ENCODE assay signal across 19 mouse cellular contexts in genomic region chr11:8797486-8797885, GRCm38 (mm10).
A peak's percentile ranks its signal among the peaks of the same experiment; 100 is the strongest.
DNase-seq lines count a peak whose midpoint lies in the region; ATAC-seq and TF ChIP-seq lines count a peak whose summit lies in the region.
"Had no signal": no experiment of that assay in that cellular context is flagged by ENCODE, and none has a peak within 500 bp of the region (broad histone marks: within the 10 kb centered on the region; RNA-seq: fewer than 3 reads in every experiment).

No protein-coding gene starts in this region.

- H3K27ac ChIP-seq in heart, embryonic 10.5 days = 0 out of 2 replicates have a peak overlapping the region, but pooled peaks have one; percentile 22
- H3K27ac ChIP-seq in heart, embryonic 12.5 days (ENCODE audit: poor library complexity, severe bottlenecking) = no peak overlapping the region
- H3K27ac ChIP-seq in kidney, embryonic 15.5 days = peak overlapping the region; percentile 79
- no peak overlapping the region for H3K27ac ChIP-seq in kidney, postnatal 0 days
- H3K27ac ChIP-seq: embryonic facial prominence, embryonic 13.5 days; hindbrain, postnatal 0 days; layer of hippocampus, adult 2 months; liver, embryonic 14.5 days; neural tube, embryonic 13.5 days had no signal

- 45% methylated on average over 5 of the region's 5 CpGs for WGBS in heart, embryonic 10.5 days
- 37% methylated on average over 5 of the region's 5 CpGs for WGBS in heart, embryonic 12.5 days
- WGBS in kidney, embryonic 15.5 days = 12% methylated on average over 5 of the region's 5 CpGs
- 16% methylated on average over 5 of the region's 5 CpGs for WGBS in kidney, postnatal 0 days

- no peak overlapping the region for H3K4me3 ChIP-seq in heart, embryonic 10.5 days
- no peak overlapping the region for H3K4me3 ChIP-seq in heart, embryonic 12.5 days
- no peak overlapping the region for H3K4me3 ChIP-seq in kidney, embryonic 15.5 days (replicated peaks)
- no peak overlapping the region for H3K4me3 ChIP-seq in kidney, postnatal 0 days (replicated peaks; ENCODE audit: low read depth, low read length)
- H3K4me3 ChIP-seq: embryonic facial prominence, embryonic 13.5 days; layer of hippocampus, adult 2 months; limb, embryonic 12.5 days; neural tube, embryonic 13.5 days had no signal

- no peaks in the 10 kb centered on the region for H3K36me3 ChIP-seq in heart, embryonic 10.5 days
- no peaks in the 10 kb centered on the region for H3K36me3 ChIP-seq in heart, embryonic 12.5 days
- H3K36me3 ChIP-seq in kidney, embryonic 15.5 days = no peaks in the 10 kb centered on the region
- no peaks in the 10 kb centered on the region for H3K36me3 ChIP-seq in kidney, postnatal 0 days (ENCODE audit: insufficient read depth, low read length)
- H3K36me3 ChIP-seq: embryonic facial prominence, embryonic 13.5 days; limb, embryonic 12.5 days; neural tube, embryonic 13.5 days had no signal

- TF ChIP-seq CTCF in kidney, postnatal 0 days (IDR thresholded peaks at IDR 0.05; ENCODE audit: low read depth) = no peak

- H3K27me3 ChIP-seq in heart, embryonic 10.5 days (ENCODE audit: insufficient read depth, poor library complexity, severe bottlenecking) = peaks cover 6% of the 10 kb centered on the region; the same call in 1 of the 2 replicates
- H3K27me3 ChIP-seq in heart, embryonic 12.5 days (replicated peaks) = no peaks in the 10 kb centered on the region
- H3K27me3 ChIP-seq in kidney, embryonic 15.5 days = no peaks in the 10 kb centered on the region
- H3K27me3 ChIP-seq in kidney, postnatal 0 days (ENCODE audit: insufficient read depth, low read length) = no peaks in the 10 kb centered on the region
- H3K27me3 ChIP-seq: embryonic facial prominence, embryonic 13.5 days; limb, embryonic 12.5 days; neural tube, embryonic 13.5 days had no signal

- H3K4me2 ChIP-seq in heart, embryonic 12.5 days = no peak overlapping the region
- H3K4me2 ChIP-seq in kidney, embryonic 15.5 days = no peak overlapping the region
- no peak overlapping the region for H3K4me2 ChIP-seq in kidney, postnatal 0 days (ENCODE audit: low read length)
- H3K4me2 ChIP-seq: embryonic facial prominence, embryonic 13.5 days; limb, embryonic 12.5 days; midbrain, embryonic 11.5 days; neural tube, embryonic 13.5 days had no signal

- H3K9me3 ChIP-seq in heart, embryonic 10.5 days = no peaks in the 10 kb centered on the region
- no peaks in the 10 kb centered on the region for H3K9me3 ChIP-seq in heart, embryonic 12.5 days (replicated peaks)
- H3K9me3 ChIP-seq in kidney, embryonic 15.5 days (replicated peaks) = no peaks in the 10 kb centered on the region
- no peaks in the 10 kb centered on the region for H3K9me3 ChIP-seq in kidney, postnatal 0 days (replicated peaks; ENCODE audit: low read length)
- H3K9me3 ChIP-seq: embryonic facial prominence, embryonic 13.5 days; limb, embryonic 12.5 days; neural tube, embryonic 13.5 days had no signal

- no peak overlapping the region for H3K9ac ChIP-seq in heart, embryonic 12.5 days
- H3K9ac ChIP-seq in kidney, embryonic 15.5 days = no peak overlapping the region
- H3K9ac ChIP-seq in kidney, postnatal 0 days (ENCODE audit: low read depth, low read length) = no peak overlapping the region
- H3K9ac ChIP-seq: embryonic facial prominence, embryonic 13.5 days; limb, embryonic 12.5 days; liver, embryonic 14.5 days; neural tube, embryonic 13.5 days had no signal

- H3K4me1 ChIP-seq in heart, embryonic 10.5 days = peaks cover 42% of the 10 kb centered on the region
- peaks cover 16% of the 10 kb centered on the region for H3K4me1 ChIP-seq in heart, embryonic 12.5 days (replicated peaks)
- peaks cover 40% of the 10 kb centered on the region for H3K4me1 ChIP-seq in kidney, embryonic 15.5 days
- H3K4me1 ChIP-seq in kidney, postnatal 0 days (replicated peaks; ENCODE audit: insufficient read depth, low read length) = no peaks in the 10 kb centered on the region; the same call in 1 of the 2 replicates
- H3K4me1 ChIP-seq: neural tube, embryonic 13.5 days had no signal

- no peak for DNase-seq in heart, embryonic 10.5 days (ENCODE audit: low spot score)
- DNase-seq in kidney, adult 18-20 months = no peak
- DNase-seq in embryo, embryonic 10.5 days (ENCODE audit: low spot score) = peak; percentile 64
- DNase-seq in kidney, postnatal 0 days (ENCODE audit: low spot score) = peak; percentile 48
- DNase-seq in cerebellum, postnatal 14 days = no peak
- no peak for DNase-seq in cerebellum, adult 11-12 months
- DNase-seq: cerebellum, adult 9-11 months; gastrocnemius, postnatal 14 days; lung, postnatal 14 days; right cerebral cortex, postnatal 25 days had no signal

- ATAC-seq in heart, embryonic 12.5 days (ENCODE audit: insufficient number of reproducible peaks, low FRiP score) = no peak
- ATAC-seq in kidney, embryonic 15.5 days (replicated peaks; ENCODE audit: low FRiP score) = peak; percentile 38; the same call in 1 of the 2 replicates
- no peak; the same call in 1 of the 2 replicates for ATAC-seq in kidney, postnatal 0 days (replicated peaks; ENCODE audit: low FRiP score, low read depth)
- ATAC-seq: hindbrain, postnatal 0 days had no signal

Comparison
In these comparisons a context has a peak if more than half of its experiments do, and no peak if none do; other contexts are left out.
1. DNase-seq: peak in embryo, embryonic 10.5 days (single experiment) and kidney, postnatal 0 days (single experiment); none in heart, embryonic 10.5 days (single experiment), kidney, adult 18-20 months (single experiment), cerebellum, postnatal 14 days (0 of 2) and cerebellum, adult 11-12 months (single experiment).
2. H3K27ac ChIP-seq: peak in heart, embryonic 10.5 days (single experiment) and kidney, embryonic 15.5 days (single experiment); none in heart, embryonic 12.5 days (single experiment) and kidney, postnatal 0 days (single experiment).